17 mouse cellular contexts compared by ENCODE assay signal in genomic region chr4:114716703-114717102, GRCm38 (mm10).
"Had no signal": no experiment of that assay in that cellular context is flagged by ENCODE, and none has a peak within 500 bp of the region (broad histone marks: within the 10 kb centered on the region; RNA-seq: fewer than 3 reads in every experiment).

No protein-coding gene starts in this region.

- H3K4me2 ChIP-seq: lung, embryonic 15.5 days; midbrain, embryonic 12.5 days; neural tube, embryonic 12.5 days; stomach, embryonic 15.5 days had no signal

- H3K27ac ChIP-seq: lung, embryonic 15.5 days; macrophage; midbrain, embryonic 12.5 days; neural tube, embryonic 12.5 days; stomach, embryonic 15.5 days; stomach, postnatal 0 days had no signal

- ATAC-seq: liver, postnatal 0 days; lung, postnatal 0 days had no signal

- H3K4me3 ChIP-seq: lung, embryonic 15.5 days; megakaryocyte, embryonic 14.5 days; midbrain, embryonic 12.5 days; neural tube, embryonic 12.5 days; stomach, embryonic 15.5 days had no signal

- H3K27me3 ChIP-seq: lung, embryonic 15.5 days; neural tube, embryonic 12.5 days; stomach, embryonic 15.5 days had no signal

- H3K9ac ChIP-seq: liver, postnatal 0 days; lung, embryonic 15.5 days; midbrain, embryonic 12.5 days; neural tube, embryonic 12.5 days; stomach, embryonic 15.5 days had no signal

- H3K4me1 ChIP-seq: lung, embryonic 15.5 days; stomach, embryonic 15.5 days had no signal

- H3K36me3 ChIP-seq: lung, embryonic 15.5 days; midbrain, embryonic 12.5 days; neural tube, embryonic 12.5 days; stomach, embryonic 15.5 days had no signal

- H3K9me3 ChIP-seq: lung, embryonic 15.5 days; midbrain, embryonic 12.5 days; neural tube, embryonic 12.5 days; stomach, embryonic 15.5 days had no signal

- DNase-seq: liver, postnatal 0 days; lung, adult 2 months; lung, postnatal 14 days; lung, postnatal 36 days; midbrain, embryonic 14.5 days; right cerebral cortex, postnatal 14 days; thymus, adult 2 months; thymus, postnatal 25 days; thymus, postnatal 4 days had no signal
